Mouse (Mus musculus) brain, embryonic 14.5 days (tissue): Measurements from ENCODE around the gene Omd.

Experiments
- CTCF ChIP-seq: fragments of 200-500 bp; IDR thresholded peaks from 2 replicates; pipeline ENCODE4 v1.5.1; 2012; ENCODE audit warnings: inconsistent platforms, mild to moderate bottlenecking, moderate library complexity, borderline replicate concordance; ENCODE audit not compliant: insufficient read depth, insufficient read length; ENCODE audit errors: extremely low read depth
- POLR2A ChIP-seq: fragments of 200-500 bp; IDR thresholded peaks from 2 replicates; pipeline ENCODE4 v1.6.1; 2012; ENCODE audit warnings: mild to moderate bottlenecking, inconsistent platforms, borderline replicate concordance; ENCODE audit not compliant: poor library complexity, insufficient read depth, insufficient read length, severe bottlenecking; ENCODE audit errors: extremely low read depth

DNA sequence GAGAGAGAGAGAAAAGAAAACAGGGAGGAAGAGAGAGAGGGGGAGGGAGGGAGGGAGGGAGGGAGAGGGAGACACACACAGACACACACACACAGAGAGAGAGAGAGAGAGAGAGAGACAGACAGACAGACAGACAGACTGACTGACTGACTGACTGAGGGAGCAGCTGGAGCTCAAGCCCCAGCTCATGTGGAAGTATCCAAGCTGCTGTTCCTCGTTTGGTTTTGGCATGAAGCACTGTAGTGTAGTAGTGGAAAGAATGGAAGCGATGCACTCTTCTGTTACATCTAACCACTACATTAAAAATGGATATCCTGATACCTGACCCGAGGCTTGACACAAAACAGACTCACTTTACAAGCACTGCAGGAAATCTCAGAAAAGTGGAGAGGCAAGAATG is 36.6 kb upstream of the Omd start:
- no peak for TF ChIP-seq CTCF
- no peak for TF ChIP-seq POLR2A
